Mouse (Mus musculus) lung, postnatal 14 days (tissue): ENCODE data around the gene L3mbtl3.

Experiments
- DNase-seq: peaks from one replicate; pipeline ENCODE4 v3.0.0; 2021

Gene L3mbtl3

DNA sequence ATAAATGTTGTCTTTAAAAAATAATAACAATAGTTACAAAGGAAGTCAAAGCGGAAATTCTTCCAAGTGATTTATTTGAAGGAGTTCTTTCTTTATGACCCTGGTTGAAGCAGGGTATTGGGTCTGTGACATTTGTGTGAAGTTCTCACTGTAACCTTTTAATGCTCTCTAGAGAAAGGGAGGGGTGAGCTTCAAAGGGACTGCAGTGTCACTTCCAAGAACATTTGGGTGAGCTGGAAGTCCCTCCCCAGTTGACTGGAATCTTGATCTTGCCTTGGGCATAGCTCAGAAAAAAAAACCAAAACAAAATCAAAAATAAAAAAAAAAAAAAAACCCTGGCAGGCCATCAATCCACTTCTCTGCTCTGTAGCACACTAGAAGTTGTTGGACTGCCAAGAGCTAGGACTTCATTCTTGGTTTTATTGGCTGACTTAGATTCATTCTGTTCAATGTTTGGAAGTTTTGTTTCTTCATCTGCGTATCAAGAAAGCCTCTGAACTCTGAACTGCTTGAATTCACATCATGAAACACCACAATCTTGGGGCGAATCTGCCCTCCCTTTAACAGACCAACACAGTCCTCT is 143.6 kb downstream of the L3mbtl3 start:
- no peak for DNase-seq

DNA sequence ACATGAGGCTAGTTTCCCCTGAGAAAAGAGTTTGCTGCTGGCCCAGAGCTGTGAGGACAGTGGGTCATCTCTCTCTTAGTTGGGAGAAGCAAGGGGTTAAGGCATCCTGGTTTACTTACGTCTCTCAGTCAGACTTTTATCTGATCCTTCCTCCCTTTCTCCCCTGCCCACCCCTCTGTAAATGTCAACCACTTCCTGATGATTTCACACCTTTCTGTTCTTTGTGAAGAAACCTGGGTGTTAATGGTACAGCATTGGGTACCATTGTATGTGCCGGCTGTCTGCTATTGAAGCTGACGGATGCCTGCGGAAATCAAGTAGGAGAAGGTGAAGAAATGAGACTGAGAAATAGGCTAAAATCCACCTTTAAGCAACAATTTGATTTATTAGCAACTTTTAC is 146.3 kb downstream of the L3mbtl3 start, which contains the start of gene Samd3:
Gene Samd3, plus strand, starts transcription at position 220 of the 400 bp plus-strand sequence.
- DNase-seq = no peak

DNA sequence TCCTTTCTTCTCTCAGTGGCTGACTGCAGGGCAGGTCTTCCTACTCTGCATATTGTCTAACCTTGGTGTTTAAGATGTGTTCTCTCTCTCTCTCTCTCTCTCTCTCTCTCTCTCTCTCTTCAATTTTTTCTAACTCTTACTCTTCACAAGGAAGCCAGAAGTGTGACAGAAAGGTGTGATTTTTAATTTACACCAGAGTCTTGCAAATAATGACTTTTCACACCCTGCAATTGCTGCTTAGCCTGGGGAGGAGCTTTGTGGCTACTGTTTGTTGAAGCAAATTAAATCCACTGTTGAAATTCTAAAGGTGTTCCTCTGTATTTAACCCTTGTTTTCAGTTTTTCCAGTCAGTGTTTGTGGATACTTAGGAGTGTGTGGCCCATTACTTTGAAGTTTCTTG is 147.6 kb downstream of the L3mbtl3 start:
- DNase-seq = no peak

- no peak for DNase-seq
These were observed 149.0 kb downstream of the L3mbtl3 start for GRCm38 (mm10) chr10:26226734-26227133.

GRCm38 (mm10) chr10:26226241-26226640 is 149.5 kb downstream of the L3mbtl3 start:
- DNase-seq = no peak
